Mouse (Mus musculus) lung, adult 2 months (tissue): ENCODE results near the gene Dusp6.

Experiments used
- CTCF ChIP-seq: fragments of 200-500 bp; IDR thresholded peaks from 2 replicates; pipeline ENCODE4 v1.5.1; 2011; ENCODE audit warnings: mild to moderate bottlenecking, low read length, control low read depth; ENCODE audit not compliant: insufficient read depth
- POLR2A ChIP-seq: fragments of 200-500 bp; IDR thresholded peaks from 2 replicates; pipeline ENCODE4 v1.6.1; 2011; ENCODE audit warnings: low read depth, mild to moderate bottlenecking, control low read depth, low read length, borderline replicate concordance; ENCODE audit errors: extremely low read depth

DNA sequence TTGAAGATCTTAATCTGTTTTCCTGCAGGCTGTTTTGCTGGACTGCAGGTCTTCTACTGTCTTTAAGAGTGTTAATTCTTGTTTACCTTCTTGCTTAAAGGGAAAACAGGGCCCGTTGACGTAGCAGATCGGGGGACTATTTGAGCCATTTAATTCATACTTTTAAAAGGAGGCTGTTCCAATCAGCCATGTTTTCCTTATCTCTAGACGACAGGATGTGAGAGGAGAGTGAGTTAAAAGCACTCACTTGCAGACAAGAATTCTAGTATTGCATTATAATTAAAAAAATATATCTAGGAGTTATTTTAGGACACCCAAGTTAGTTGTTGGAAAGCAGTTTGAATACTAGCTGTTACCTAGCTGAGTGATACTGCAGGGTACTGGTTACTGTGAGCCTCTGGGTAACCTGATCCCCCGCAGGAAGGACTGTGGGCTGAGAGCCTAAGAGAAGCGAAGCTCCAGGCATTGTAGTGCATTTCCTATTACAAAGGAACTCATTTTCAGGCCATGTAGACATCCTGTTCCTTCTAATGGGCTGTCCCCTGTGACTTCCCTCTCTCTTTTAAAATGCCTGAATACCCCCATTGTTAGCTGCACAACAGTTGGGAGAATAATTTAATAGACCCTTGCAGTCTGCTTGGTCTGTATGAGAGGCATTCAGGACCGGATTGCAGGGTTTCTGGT is 2.1 kb downstream of the Dusp6 start:
- TF ChIP-seq CTCF, result no peak
- TF ChIP-seq POLR2A, result peak; percentile 45; the same call in 1 of the 2 replicates
